Mouse (Mus musculus) embryonic facial prominence, embryonic 11.5 days (tissue): ENCODE data around the gene Wnk2. TPM values are rescaled to one million over a fixed set of nuclear protein-coding genes. Genes with fewer than 3 reads are reported as not detected.

Experiments used
- ATAC-seq: fragments of 200-750 bp; cut with Nextera tagmentation; replicated peaks from 2 replicates; pipeline ENCODE4 v1.8.0; 2017; ENCODE audit warnings: low read depth; ENCODE audit not compliant: insufficient number of reproducible peaks, low FRiP score, low TSS enrichment
- DNase-seq: peaks from one replicate; pipeline ENCODE4 v3.0.0-alpha.2; 2015; ENCODE audit warnings: low spot score
- H3K27ac ChIP-seq: fragments of 300-500 bp; sonication (generic); replicated peaks from 2 replicates; pipeline ENCODE4 v1.5.1; 2014; ENCODE audit warnings: mild to moderate bottlenecking, low read depth, low read length, control low read depth
- H3K27me3 ChIP-seq: fragments of 300-500 bp; sonication (generic); 2 replicates; pipeline ENCODE4 v1.6.1; 2014; ENCODE audit warnings: mild to moderate bottlenecking, low read length, moderate library complexity, mixed read lengths; ENCODE audit not compliant: control insufficient read depth, insufficient read depth
- H3K36me3 ChIP-seq: fragments of 300-500 bp; sonication (generic); replicated peaks from 2 replicates; pipeline ENCODE4 v1.6.1; 2014; ENCODE audit warnings: low read depth, mild to moderate bottlenecking, low read length, moderate library complexity, mixed read lengths; ENCODE audit not compliant: control insufficient read depth, insufficient read depth
- H3K4me1 ChIP-seq: fragments of 300-500 bp; sonication (generic); 2 replicates; pipeline ENCODE4 v1.6.1; 2014; ENCODE audit warnings: low read length, mixed read lengths; ENCODE audit not compliant: control insufficient read depth, insufficient read depth
- H3K4me2 ChIP-seq: fragments of 300-500 bp; sonication (generic); 2 replicates; pipeline ENCODE4 v1.6.1; 2014; ENCODE audit warnings: low read depth, mild to moderate bottlenecking, control low read depth, low read length, moderate library complexity
- H3K4me3 ChIP-seq: fragments of 300-500 bp; sonication (generic); 2 replicates; pipeline ENCODE4 v1.5.1; 2014; ENCODE audit warnings: low read depth, low read length, control low read depth
- H3K9ac ChIP-seq: fragments of 300-500 bp; sonication (generic); replicated peaks from 2 replicates; pipeline ENCODE4 v1.6.1; 2014; ENCODE audit warnings: mild to moderate bottlenecking, control low read depth, low read length
- H3K9me3 ChIP-seq: fragments of 300-500 bp; sonication (generic); replicated peaks from 2 replicates; pipeline ENCODE4 v1.6.1; 2016; ENCODE audit warnings: mild to moderate bottlenecking, low read length, inconsistent platforms, mixed read lengths; ENCODE audit not compliant: control insufficient read depth
- WGBS: fragments of 180-500 bp; shearing (Covaris S2); extraction: QIAGEN DNeasy Blood & Tissue Kit; methylation state at CpG from one replicate; pipeline ENCODE4 v1.1.7; 2014; 5-methylcytosine and 5-hydroxymethylcytosine counted together
- polyA plus RNA-seq: library from polyadenylated mRNA; unstranded; fragments of >200 nt; fragmentation: Nextera tagmentation; extraction: Ambion mirVana; gene quantifications from 2 replicates; pipeline ENCODE4 v1.2.1, GENCODE M21; 2014

Gene Wnk2
- polyA plus RNA-seq, 1 experiment from 2014 or later, result 2.5 TPM

GRCm38 (mm10) chr13:49052512-49052911 lies 95.3 kb downstream of the Wnk2 start:
- no peak for ATAC-seq

GRCm38 (mm10) chr13:49047393-49047792 lies 100.4 kb downstream of the Wnk2 start:
- Histone ChIP-seq H3K9ac (no peak overlapping the region), H3K36me3 (no peaks in the 10 kb centered on the region; the same call in 1 of the 2 replicates), H3K4me1 (no peaks in the 10 kb centered on the region), H3K27ac (no peak overlapping the region), H3K4me2 (no peak overlapping the region), H3K27me3 (no peaks in the 10 kb centered on the region), H3K9me3 (no peaks in the 10 kb centered on the region), H3K4me3 (no peak overlapping the region)
- no peak for DNase-seq
- 75% methylated on average over 1 of the region's 1 CpGs for WGBS
- no peak for ATAC-seq

More at GRCm38 (mm10) chr13:49052512-49052911, 95.3 kb downstream of the Wnk2 start:
- H3K9ac ChIP-seq, result no peak overlapping the region
- 44% methylated on average over 9 of the region's 9 CpGs for WGBS
- DNase-seq, result no peak
- no peaks in the 10 kb centered on the region for H3K27me3 ChIP-seq
- H3K27ac ChIP-seq, result no peak overlapping the region
- H3K36me3 ChIP-seq, result no peaks in the 10 kb centered on the region; the same call in 1 of the 2 replicates
- H3K4me1 ChIP-seq, result no peaks in the 10 kb centered on the region
- no peak overlapping the region for H3K4me2 ChIP-seq
- no peak overlapping the region for H3K4me3 ChIP-seq
- no peaks in the 10 kb centered on the region for H3K9me3 ChIP-seq

GRCm38 (mm10) chr13:49044145-49044561 lies 103.7 kb downstream of the Wnk2 start:
- ATAC-seq, result no peak
- Histone ChIP-seq H3K4me2 (no peak overlapping the region), H3K27ac (no peak overlapping the region), H3K4me3 (no peak overlapping the region), H3K9me3 (no peaks in the 10 kb centered on the region), H3K9ac (no peak overlapping the region), H3K27me3 (no peaks in the 10 kb centered on the region), H3K4me1 (no peaks in the 10 kb centered on the region), H3K36me3 (no peaks in the 10 kb centered on the region; the same call in 1 of the 2 replicates)
- DNase-seq, result peak; percentile 27
- 39% methylated on average over 10 of the region's 10 CpGs for WGBS

GRCm38 (mm10) chr13:49042371-49042770 lies 105.4 kb downstream of the Wnk2 start:
- Histone ChIP-seq H3K36me3 (no peaks in the 10 kb centered on the region), H3K4me3 (no peak overlapping the region), H3K27me3 (no peaks in the 10 kb centered on the region), H3K9me3 (no peaks in the 10 kb centered on the region), H3K4me1 (no peaks in the 10 kb centered on the region), H3K27ac (no peak overlapping the region), H3K9ac (no peak overlapping the region), H3K4me2 (no peak overlapping the region)
- ATAC-seq (no peak), DNase-seq (no peak)
- WGBS, result 90% methylated on average over 15 of the region's 15 CpGs

- DNase-seq, result no peak
- no peak overlapping the region for H3K4me2 ChIP-seq
- no peak overlapping the region for H3K4me3 ChIP-seq
- no peaks in the 10 kb centered on the region for H3K27me3 ChIP-seq
- H3K27ac ChIP-seq, result no peak overlapping the region
- no peaks in the 10 kb centered on the region; the same call in 1 of the 2 replicates for H3K36me3 ChIP-seq
- no peaks in the 10 kb centered on the region for H3K9me3 ChIP-seq
- no peak overlapping the region for H3K9ac ChIP-seq
- no peak for ATAC-seq
- no peaks in the 10 kb centered on the region for H3K4me1 ChIP-seq
- WGBS, result 76% methylated on average over 7 of the region's 7 CpGs
Observed at GRCm38 (mm10) chr13:49036928-49037574, 110.8 kb downstream of the Wnk2 start.

GRCm38 (mm10) chr13:49036436-49036835 lies 111.4 kb downstream of the Wnk2 start:
- Histone ChIP-seq H3K9ac (no peak overlapping the region), H3K4me1 (no peaks in the 10 kb centered on the region), H3K36me3 (no peaks in the 10 kb centered on the region; the same call in 1 of the 2 replicates), H3K4me3 (no peak overlapping the region), H3K27me3 (no peaks in the 10 kb centered on the region), H3K9me3 (no peaks in the 10 kb centered on the region), H3K27ac (no peak overlapping the region), H3K4me2 (no peak overlapping the region)
- DNase-seq (no peak), ATAC-seq (peak; percentile 29; the same call in 1 of the 2 replicates)
- 85% methylated on average over 4 of the region's 4 CpGs for WGBS

- no peak overlapping the region for H3K4me3 ChIP-seq
- ATAC-seq, result no peak
- H3K27ac ChIP-seq, result no peak overlapping the region
- no peaks in the 10 kb centered on the region for H3K9me3 ChIP-seq
- DNase-seq, result no peak
- no peaks in the 10 kb centered on the region; the same call in 1 of the 2 replicates for H3K36me3 ChIP-seq
- H3K4me2 ChIP-seq, result no peak overlapping the region
- 78% methylated on average over 2 of the region's 2 CpGs for WGBS
- H3K4me1 ChIP-seq, result no peaks in the 10 kb centered on the region
- no peaks in the 10 kb centered on the region for H3K27me3 ChIP-seq
- no peak overlapping the region for H3K9ac ChIP-seq
Observed at GRCm38 (mm10) chr13:49031029-49031428, 116.8 kb downstream of the Wnk2 start.

- 58% methylated on average over 8 of the region's 8 CpGs for WGBS
- ATAC-seq, result no peak
Observed at GRCm38 (mm10) chr13:49028757-49029539, 118.9 kb downstream of the Wnk2 start.

More at GRCm38 (mm10) chr13:49028757-49029539, 118.9 kb downstream of the Wnk2 start:
- H3K27me3 ChIP-seq, result no peaks in the 10 kb centered on the region
- no peaks in the 10 kb centered on the region for H3K4me1 ChIP-seq
- H3K36me3 ChIP-seq, result no peaks in the 10 kb centered on the region
- H3K4me3 ChIP-seq, result no peak overlapping the region
- H3K27ac ChIP-seq, result no peak overlapping the region
- H3K4me2 ChIP-seq, result no peak overlapping the region
- H3K9me3 ChIP-seq, result no peaks in the 10 kb centered on the region
- no peak overlapping the region for H3K9ac ChIP-seq
- no peak for DNase-seq
